Mouse (Mus musculus) megakaryocyte, embryonic 14.5 days (primary cell): ENCODE data around the gene Gm38392. TPM values are rescaled to one million over a fixed set of nuclear protein-coding genes. Genes with fewer than 3 reads are reported as not detected.
A peak's percentile ranks its signal among the peaks of the same experiment; 100 is the strongest.
"Not testable (repeated sequence)": the region's sequence is repeated elsewhere in the genome, so short reads cannot be mapped to it uniquely, and the experiment has no call there.

Source experiments
- H3K27me3 ChIP-seq: replicated peaks from 2 replicates; pipeline ENCODE3; 2012; ENCODE audit warnings: inconsistent platforms
- H3K36me3 ChIP-seq: replicated peaks from 2 replicates; pipeline ENCODE3; 2012; ENCODE audit warnings: low read length, inconsistent platforms, mixed read lengths
- H3K4me1 ChIP-seq: 2 replicates; pipeline ENCODE4 v1.6.1; 2012; ENCODE audit warnings: inconsistent platforms
- H3K4me3 ChIP-seq: replicated peaks from 2 replicates; pipeline ENCODE3; 2012; ENCODE audit warnings: moderate library complexity, mild to moderate bottlenecking, inconsistent platforms
- H3K9me3 ChIP-seq: 2 replicates; pipeline ENCODE4 v1.6.1; 2012; ENCODE audit warnings: inconsistent platforms
- FLI1 ChIP-seq: IDR thresholded peaks from 2 replicates; pipeline ENCODE4 v1.6.1; 2012; ENCODE audit warnings: low read length, inconsistent platforms, mixed read lengths
- GATA1 ChIP-seq: IDR thresholded peaks from 3 replicates; pipeline ENCODE4 v1.6.1; 2012; ENCODE audit warnings: mixed read lengths, low read length, inconsistent platforms, borderline replicate concordance
- polyA plus RNA-seq: library from polyadenylated mRNA; stranded (reverse); fragments of >175 nt; gene quantifications from 2 replicates; pipeline ENCODE4 v1.2.3, GENCODE M21; 2012; ENCODE audit warnings: low replicate concordance; ENCODE audit not compliant: insufficient read depth

Gm38392 gene
- polyA plus RNA-seq, 1 experiment, result not detected

DNA sequence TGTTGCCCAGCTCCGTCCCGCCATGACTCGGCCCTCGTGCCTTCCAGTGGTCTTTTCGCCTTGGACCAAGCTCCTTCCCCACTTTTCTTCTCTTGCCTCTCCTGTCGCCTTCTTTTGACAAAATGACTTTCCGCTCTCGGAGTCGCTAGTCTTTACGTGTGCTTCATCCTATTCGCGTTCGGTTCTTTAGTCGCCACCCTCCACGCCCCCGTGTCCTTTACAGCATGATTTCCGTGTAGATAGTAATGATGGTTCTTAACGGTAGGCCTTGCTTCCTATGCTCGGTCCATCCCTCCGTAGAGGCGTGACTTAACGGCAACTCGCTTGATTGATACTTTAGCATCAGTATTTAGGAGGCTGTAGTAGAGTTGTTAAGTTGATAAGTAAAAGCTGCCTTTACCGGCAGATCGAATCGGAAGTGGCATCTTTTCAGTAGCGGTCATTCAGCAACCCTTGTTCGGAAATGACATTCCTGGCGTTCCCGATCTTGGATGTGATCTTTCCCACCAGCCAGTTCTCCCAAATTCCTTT, 10.4 kb upstream of the Gm38392 start:
- H3K9me3 ChIP-seq, result no peaks in the 10 kb centered on the region
- H3K27me3 ChIP-seq, result no peaks in the 10 kb centered on the region
- H3K36me3 ChIP-seq, result peaks cover 35% of the 10 kb centered on the region

DNA sequence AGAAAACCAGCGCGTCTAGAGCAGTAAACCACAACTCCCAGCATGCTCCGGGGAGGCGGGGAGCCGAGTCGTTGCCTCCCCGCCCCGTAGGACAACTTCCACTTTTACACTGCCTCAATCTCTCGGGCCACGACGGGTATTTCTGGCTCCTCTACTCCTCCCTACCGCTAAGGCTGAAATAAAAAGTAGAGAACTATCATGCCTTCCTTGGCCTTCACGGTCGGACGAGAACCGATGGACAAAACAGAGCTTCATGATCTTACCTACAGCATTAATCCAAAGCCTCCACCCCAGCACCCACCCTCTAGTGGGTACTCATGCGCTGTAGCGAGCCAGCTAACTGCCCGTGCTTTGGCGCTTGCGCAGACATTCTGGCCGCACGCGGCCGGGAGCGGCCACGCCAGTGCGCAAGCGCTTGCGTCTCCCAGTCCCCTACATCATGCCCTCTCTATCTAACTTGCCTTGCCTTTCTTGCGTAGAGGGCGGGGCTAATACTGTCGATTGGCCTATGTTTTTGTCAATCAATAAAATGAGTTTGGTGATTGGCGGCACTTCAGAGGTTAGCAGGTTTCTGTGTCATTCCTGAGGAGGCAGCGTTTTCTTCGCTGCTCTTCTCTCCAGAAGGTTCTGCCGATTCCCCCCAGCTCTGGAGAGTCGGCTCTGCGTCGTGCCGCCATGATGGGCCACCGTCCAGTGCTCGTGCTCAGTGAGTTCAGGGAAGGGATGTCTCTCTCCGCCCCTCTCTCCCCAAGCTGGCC, 9.7 kb upstream of the Gm38392 start, which contains the start of the genes Tsacc and Cct3:
Gene Tsacc (minus strand): TSS at position 439 of the 758 bp plus-strand sequence.
Gene Cct3 (plus strand): TSS at position 556 of the 758 bp plus-strand sequence.
- Histone ChIP-seq H3K27me3 (no peaks in the 10 kb centered on the region), H3K4me1 (peaks cover 40% of the 10 kb centered on the region), H3K4me3 (peak within 1 kb of the TSS; percentile 98), H3K9me3 (no peaks in the 10 kb centered on the region), H3K36me3 (peaks cover 29% of the 10 kb centered on the region)
- TF ChIP-seq FLI1, result no peak
- TF ChIP-seq GATA1, result no peak

More for the DNA sequence above, 10.4 kb upstream of the Gm38392 start:
- TF ChIP-seq GATA1 (no peak), FLI1 (no peak)
- H3K4me1 ChIP-seq, result peaks cover 40% of the 10 kb centered on the region
- peak overlapping the region; percentile 98 for H3K4me3 ChIP-seq

DNA sequence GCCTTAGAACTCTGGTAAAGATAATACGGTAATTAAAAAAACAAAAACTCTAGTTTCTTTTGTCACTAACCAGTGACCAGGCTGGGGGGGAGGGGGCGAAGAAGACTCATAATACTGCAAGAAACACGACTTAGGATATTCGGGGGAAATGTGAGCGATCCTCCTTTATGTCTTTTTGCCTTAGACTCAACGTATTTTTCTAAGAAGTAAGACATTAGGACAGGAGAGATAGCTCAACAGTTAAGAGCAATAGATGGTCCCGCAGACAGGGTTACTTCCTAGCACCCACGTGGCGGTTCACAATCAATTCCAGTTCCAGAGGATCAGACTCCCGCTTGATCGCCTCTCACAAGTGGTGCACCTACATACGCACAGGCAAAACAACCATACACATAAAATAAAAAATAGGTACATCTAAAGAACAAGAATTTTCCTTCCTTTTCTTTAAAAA, 9.1 kb upstream of the Gm38392 start:
- Histone ChIP-seq H3K9me3 (no peaks in the 10 kb centered on the region), H3K27me3 (no peaks in the 10 kb centered on the region), H3K4me3 (peak overlapping the region; percentile 98), H3K4me1 (peaks cover 40% of the 10 kb centered on the region), H3K36me3 (peaks cover 24% of the 10 kb centered on the region)
- TF ChIP-seq FLI1 (no peak), GATA1 (no peak)

DNA sequence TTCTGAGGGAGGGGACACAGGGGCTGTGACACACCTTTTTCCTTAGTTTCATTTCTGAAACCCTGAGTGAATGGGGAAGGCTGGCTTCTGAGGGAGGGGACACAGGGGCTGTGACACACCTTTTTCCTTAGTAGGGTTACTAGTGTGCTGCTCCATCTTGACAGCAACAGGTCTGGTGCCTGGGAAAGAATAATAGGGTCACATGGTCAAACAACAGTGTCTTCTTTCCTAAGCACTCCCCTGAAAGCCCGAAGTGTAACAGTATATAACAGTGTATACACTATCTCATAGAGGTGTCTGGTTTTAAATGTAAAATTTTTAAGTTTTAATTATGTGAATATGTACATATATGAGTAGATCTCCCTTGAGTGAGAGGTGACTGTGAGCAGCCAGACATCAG, 8.3 kb upstream of the Gm38392 start:
- peak overlapping the region; percentile 98 for H3K4me3 ChIP-seq

DNA sequence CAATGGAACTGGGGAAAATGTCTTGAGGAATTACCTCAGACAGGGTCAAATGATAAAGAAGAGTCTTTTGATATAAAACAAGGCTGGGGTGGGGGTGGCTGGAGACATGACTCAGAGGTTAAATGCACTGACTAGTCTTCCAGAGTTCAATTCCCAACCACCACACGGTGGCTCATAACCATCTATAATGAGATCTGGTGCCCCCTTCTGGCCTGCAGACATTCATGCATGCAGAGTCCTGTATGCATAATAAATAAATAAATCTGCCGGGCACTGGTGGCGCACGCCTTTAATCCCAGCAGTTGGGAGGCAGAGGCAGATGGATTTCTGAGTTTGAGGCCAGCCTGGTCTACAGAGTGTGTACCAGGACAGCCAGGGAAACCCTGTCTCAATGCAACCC, 5.0 kb upstream of the Gm38392 start:
- Histone ChIP-seq H3K9me3 (no peaks in the 10 kb centered on the region), H3K36me3 (peaks cover 16% of the 10 kb centered on the region), H3K27me3 (no peaks in the 10 kb centered on the region), H3K4me3 (no peak overlapping the region), H3K4me1 (peaks cover 21% of the 10 kb centered on the region)
- no peak for TF ChIP-seq FLI1
- TF ChIP-seq GATA1, result no peak

More for the DNA sequence above, 8.3 kb upstream of the Gm38392 start:
- Histone ChIP-seq H3K4me1 (peaks cover 40% of the 10 kb centered on the region), H3K36me3 (peaks cover 17% of the 10 kb centered on the region)
- not testable (repeated sequence) for H3K9me3 ChIP-seq, H3K27me3 ChIP-seq

DNA sequence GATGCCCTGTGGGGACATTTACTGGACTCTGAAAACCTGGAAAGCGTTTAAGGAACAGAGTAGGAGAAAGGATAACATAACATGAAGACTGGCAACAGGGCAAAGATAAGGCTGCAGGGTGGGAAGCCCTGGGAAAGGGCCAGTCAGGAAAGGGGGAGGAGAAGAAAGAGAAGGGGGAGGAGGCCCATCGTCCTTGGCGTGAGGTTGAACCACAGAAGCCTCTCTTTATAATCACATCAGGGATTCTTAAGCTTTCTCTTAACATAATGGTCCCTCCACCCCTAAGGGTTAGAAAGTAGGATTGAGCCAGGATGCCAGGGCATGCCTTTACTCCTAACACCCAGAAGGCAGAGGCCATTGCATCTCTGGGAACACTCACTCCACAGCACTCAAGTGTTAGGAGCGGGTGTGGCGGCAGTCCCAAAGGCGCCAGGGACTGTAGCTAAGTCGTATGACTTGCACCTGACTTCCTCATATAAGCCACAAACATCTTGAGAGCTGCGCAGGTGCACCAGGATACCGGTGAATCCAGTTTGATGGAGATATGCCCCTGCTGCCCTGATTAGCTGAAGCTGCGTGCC, 1.2 kb upstream of the Gm38392 start:
- peaks cover 31% of the 10 kb centered on the region for H3K36me3 ChIP-seq
- H3K9me3 ChIP-seq, H3K27me3 ChIP-seq, H3K4me3 ChIP-seq, H3K4me1 ChIP-seq: not testable (repeated sequence)

DNA sequence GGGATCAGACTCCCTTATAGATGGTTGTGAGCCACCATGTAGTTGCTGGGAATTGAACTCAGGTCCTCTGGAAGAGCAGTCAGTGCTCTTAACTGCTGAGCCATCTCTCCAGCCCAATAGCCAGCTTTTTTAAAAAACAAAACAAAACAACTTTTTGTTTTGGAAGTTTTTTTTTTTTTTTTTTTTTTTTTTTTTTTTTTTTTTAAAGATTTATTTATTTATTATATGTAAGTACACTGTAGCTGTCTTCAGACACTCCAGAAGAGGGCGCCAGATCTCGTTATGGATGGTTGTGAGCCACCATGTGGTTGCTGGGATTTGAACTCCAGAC, 1.5 kb downstream of the Gm38392 start:
- not testable (repeated sequence) for H3K9me3 ChIP-seq, H3K4me1 ChIP-seq, H3K27me3 ChIP-seq, H3K4me3 ChIP-seq
- H3K36me3 ChIP-seq, result peaks cover 29% of the 10 kb centered on the region

DNA sequence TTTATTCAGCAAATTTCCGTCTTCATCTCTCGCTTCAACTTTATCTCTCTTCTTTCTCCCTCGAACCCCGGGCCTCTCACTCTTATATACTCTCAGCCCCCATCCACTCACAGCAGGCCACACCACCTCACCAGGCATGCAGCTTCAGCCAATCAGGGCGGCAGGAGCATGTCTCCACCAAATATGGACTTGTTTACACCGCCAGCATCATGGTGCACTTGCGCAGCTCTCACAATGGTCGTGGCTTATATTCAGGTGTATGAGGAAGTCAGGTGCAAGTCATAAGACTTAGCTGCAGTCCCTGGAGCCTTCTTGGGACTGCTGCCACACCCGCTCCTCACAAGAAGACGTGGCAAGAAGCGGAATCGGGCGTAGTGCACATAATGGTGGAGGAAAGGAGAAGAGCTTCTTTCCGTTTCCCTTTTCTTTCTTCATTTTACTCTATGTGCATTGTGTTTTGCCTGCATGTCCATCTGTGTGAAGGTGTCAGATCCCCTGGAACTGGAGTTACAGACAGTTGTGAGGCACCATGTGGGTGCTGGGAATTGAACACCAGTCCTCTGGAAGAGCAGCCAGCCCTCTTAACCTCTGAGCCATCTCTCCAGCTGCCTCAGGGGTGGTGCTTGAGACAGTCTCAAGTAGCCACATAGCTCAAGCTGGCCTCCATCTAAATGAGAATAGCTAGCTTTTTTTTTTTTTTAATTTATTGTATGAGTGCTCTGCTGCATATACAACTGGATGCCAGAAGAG, 2.0 kb downstream of the Gm38392 start:
- H3K4me3 ChIP-seq, result not testable (repeated sequence)

DNA sequence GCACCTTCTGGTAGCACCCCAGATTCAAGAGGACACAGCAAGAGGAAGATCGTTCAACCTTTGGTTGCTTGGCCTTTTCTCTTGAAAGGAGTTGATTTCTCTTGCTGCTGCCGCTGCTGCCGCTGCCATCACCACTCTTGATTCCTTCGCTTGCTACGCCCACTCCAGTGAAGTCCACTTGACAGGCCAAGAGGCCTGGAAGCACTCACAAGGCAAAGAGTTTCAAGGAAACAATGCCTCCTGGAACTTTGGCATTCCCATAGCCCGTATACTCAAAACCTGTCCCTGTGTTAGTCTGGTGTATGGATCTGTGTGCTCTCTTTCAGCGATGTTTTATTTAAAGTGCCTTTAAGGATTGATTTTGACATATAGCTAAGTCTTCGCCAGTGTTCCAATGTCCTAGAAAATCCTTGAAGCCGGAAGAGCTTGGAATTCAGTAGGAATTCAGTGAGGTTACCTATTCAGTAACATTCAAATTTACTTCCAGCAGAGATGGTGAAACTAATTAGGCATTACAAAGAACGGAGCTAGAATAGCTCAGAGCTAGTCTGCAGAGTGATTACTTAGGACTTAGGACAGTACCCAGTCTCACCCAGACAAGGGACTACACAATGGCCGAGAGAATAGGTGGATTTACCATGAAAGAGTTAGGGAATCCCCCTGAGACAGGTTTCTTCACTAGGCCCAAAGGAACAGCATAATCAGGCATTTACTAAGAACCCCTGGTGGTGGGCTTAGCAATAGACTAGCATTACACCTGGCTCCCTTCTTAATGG, 5.7 kb downstream of the Gm38392 start:
- H3K36me3 ChIP-seq, H3K27me3 ChIP-seq, H3K4me3 ChIP-seq, H3K9me3 ChIP-seq, H3K4me1 ChIP-seq: not testable (repeated sequence)

More for the DNA sequence above, 2.0 kb downstream of the Gm38392 start:
- H3K4me1 ChIP-seq, H3K27me3 ChIP-seq, H3K9me3 ChIP-seq: not testable (repeated sequence)
- peaks cover 25% of the 10 kb centered on the region for H3K36me3 ChIP-seq

DNA sequence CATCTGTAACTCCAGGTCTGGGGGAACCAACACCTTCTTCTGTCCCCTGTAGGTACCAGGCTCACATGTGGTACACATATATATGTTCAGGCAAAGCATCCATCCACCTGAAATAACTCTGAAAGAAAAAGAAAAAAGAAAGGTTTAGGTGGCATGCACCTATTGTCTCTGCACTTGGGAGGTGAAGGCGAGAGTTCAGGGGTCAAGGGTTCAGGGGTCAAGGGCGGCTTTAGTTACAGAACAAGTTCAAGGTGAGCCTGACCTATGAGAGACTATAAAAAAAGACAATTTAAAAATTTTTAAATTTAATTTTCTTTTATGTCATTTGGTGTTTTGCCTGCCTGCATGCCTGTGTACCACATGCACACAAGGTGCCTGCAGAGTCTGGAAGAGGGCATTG, 7.0 kb downstream of the Gm38392 start:
- Histone ChIP-seq H3K4me3 (no peak overlapping the region), H3K36me3 (peaks cover 1% of the 10 kb centered on the region), H3K4me1 (no peaks in the 10 kb centered on the region), H3K9me3 (no peaks in the 10 kb centered on the region), H3K27me3 (no peaks in the 10 kb centered on the region)
- TF ChIP-seq GATA1, result no peak
- TF ChIP-seq FLI1, result no peak
